Comparison of ENCODE assay signal across 22 mouse cellular contexts in the genomic region with DNA sequence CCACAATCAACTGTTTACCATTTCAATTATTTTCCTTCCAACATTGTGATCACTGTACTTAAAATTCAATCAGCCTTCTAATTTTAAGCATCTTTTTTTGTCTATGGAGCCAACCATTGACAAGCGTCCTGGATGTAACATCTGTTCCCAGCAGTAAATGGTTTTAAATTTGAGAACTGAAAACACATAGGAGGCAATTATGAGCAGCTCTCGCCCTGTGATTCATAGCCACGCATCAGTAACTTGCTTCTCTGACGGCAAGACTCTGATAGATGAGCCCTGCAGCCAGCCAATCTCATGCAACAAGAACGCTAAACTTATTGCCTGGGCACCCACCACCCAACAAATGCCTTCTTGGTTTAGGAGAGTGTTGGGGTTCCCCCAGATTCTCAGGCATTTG.
"Had no signal": no experiment of that assay in that cellular context is flagged by ENCODE, and none has a peak within 500 bp of the region (broad histone marks: within the 10 kb centered on the region; RNA-seq: fewer than 3 reads in every experiment).

No protein-coding gene starts in this region.

- H3K9ac ChIP-seq: limb, embryonic 13.5 days; liver, embryonic 12.5 days; liver, embryonic 15.5 days; lung, embryonic 15.5 days; midbrain, embryonic 13.5 days; neural tube, embryonic 13.5 days had no signal

- H3K36me3 ChIP-seq: limb, embryonic 10.5 days; limb, embryonic 13.5 days; liver, embryonic 12.5 days; liver, embryonic 15.5 days; lung, embryonic 15.5 days; midbrain, embryonic 10.5 days; midbrain, embryonic 13.5 days; neural tube, embryonic 13.5 days had no signal

- ATAC-seq: liver, embryonic 12.5 days; midbrain, embryonic 13.5 days; midbrain, embryonic 16.5 days had no signal

- H3K4me2 ChIP-seq: limb, embryonic 13.5 days; liver, embryonic 12.5 days; liver, embryonic 15.5 days; lung, embryonic 15.5 days; midbrain, embryonic 13.5 days; neural tube, embryonic 13.5 days had no signal

- H3K27ac ChIP-seq: limb, embryonic 10.5 days; limb, embryonic 13.5 days; liver, embryonic 12.5 days; liver, embryonic 15.5 days; lung, embryonic 15.5 days; midbrain, embryonic 10.5 days; midbrain, embryonic 13.5 days; neural tube, embryonic 13.5 days; stomach, postnatal 0 days had no signal

- DNase-seq: kidney, adult 9 months; kidney, postnatal 14 days; kidney, postnatal 4 days; liver; lung, adult 18-20 months; lung, postnatal 10 days; lung, postnatal 36 days; retina, postnatal 1 day; right cerebral cortex, postnatal 4 days; thymus, postnatal 25 days had no signal

- H3K4me3 ChIP-seq: limb, embryonic 10.5 days; limb, embryonic 13.5 days; liver, embryonic 12.5 days; liver, embryonic 15.5 days; lung, embryonic 15.5 days; megakaryocyte, embryonic 14.5 days; midbrain, embryonic 10.5 days; midbrain, embryonic 13.5 days; myocyte; neural tube, embryonic 13.5 days had no signal

- H3K9me3 ChIP-seq: limb, embryonic 10.5 days; liver, embryonic 12.5 days; liver, embryonic 15.5 days; lung, embryonic 15.5 days; midbrain, embryonic 10.5 days; midbrain, embryonic 13.5 days; neural tube, embryonic 13.5 days had no signal

- H3K27me3 ChIP-seq: limb, embryonic 13.5 days; liver, embryonic 12.5 days; liver, embryonic 15.5 days; lung, embryonic 15.5 days; midbrain, embryonic 13.5 days; neural tube, embryonic 13.5 days had no signal

- H3K4me1 ChIP-seq: limb, embryonic 10.5 days; limb, embryonic 13.5 days; liver, embryonic 12.5 days; liver, embryonic 15.5 days; lung, embryonic 15.5 days; midbrain, embryonic 10.5 days; midbrain, embryonic 13.5 days had no signal
